Mouse (Mus musculus) heart, postnatal 0 days (tissue): ENCODE results near the gene Msx1. TPM values are rescaled to one million over a fixed set of nuclear protein-coding genes. Genes with fewer than 3 reads are reported as not detected.

Experiments used
- ATAC-seq: fragments of 200-750 bp; cut with Nextera tagmentation; 2 replicates; pipeline ENCODE4 v1.8.0; 2017; ENCODE audit warnings: low read depth, moderate number of reproducible peaks, moderate library complexity; ENCODE audit not compliant: insufficient read depth
- DNase-seq: peaks from one replicate; pipeline ENCODE4 v3.0.0-alpha.2; 2016; ENCODE audit warnings: low spot score
- H3K27ac ChIP-seq: fragments of 300-500 bp; sonication (generic); 2 replicates; pipeline ENCODE4 v1.5.1; 2014; ENCODE audit warnings: low read depth, mild to moderate bottlenecking
- H3K27me3 ChIP-seq: fragments of 300-500 bp; sonication (generic); 2 replicates; pipeline ENCODE4 v1.6.1; 2014; ENCODE audit warnings: low read length, mixed read lengths; ENCODE audit not compliant: control insufficient read depth, insufficient read depth
- H3K36me3 ChIP-seq: fragments of 300-500 bp; sonication (generic); replicated peaks from 2 replicates; pipeline ENCODE4 v1.6.1; 2014; ENCODE audit warnings: low read length, mixed read lengths; ENCODE audit not compliant: control insufficient read depth, insufficient read depth
- H3K4me1 ChIP-seq: fragments of 300-500 bp; sonication (generic); 2 replicates; pipeline ENCODE4 v1.6.1; 2014; ENCODE audit warnings: antibody characterized with exemption; ENCODE audit not compliant: control insufficient read depth, insufficient read depth
- H3K4me2 ChIP-seq: fragments of 300-500 bp; sonication (generic); 2 replicates; pipeline ENCODE4 v1.6.1; 2014; ENCODE audit warnings: low read depth, mild to moderate bottlenecking, low read length, moderate library complexity
- H3K4me3 ChIP-seq: fragments of 300-500 bp; sonication (generic); 2 replicates; pipeline ENCODE4 v1.5.1; 2014; ENCODE audit warnings: low read depth, low read length
- H3K9ac ChIP-seq: fragments of 300-500 bp; sonication (generic); replicated peaks from 2 replicates; pipeline ENCODE4 v1.6.1; 2014; ENCODE audit warnings: low read depth, low read length, mixed read lengths
- H3K9me3 ChIP-seq: fragments of 300-500 bp; sonication (generic); replicated peaks from 2 replicates; pipeline ENCODE4 v1.6.1; 2016; ENCODE audit warnings: low read length; ENCODE audit not compliant: control insufficient read depth
- CTCF ChIP-seq: IDR thresholded peaks from 2 replicates; pipeline ENCODE4 v1.5.1; 2016; ENCODE audit warnings: antibody characterized with exemption, control low read depth, low read depth
- EP300 ChIP-seq: IDR thresholded peaks from 2 replicates; pipeline ENCODE4 v1.6.1; 2016; ENCODE audit warnings: antibody characterized with exemption, low read depth
- WGBS: fragments of 180-500 bp; shearing (Covaris S2); extraction: QIAGEN DNeasy Blood & Tissue Kit; methylation state at CpG from one replicate; pipeline ENCODE4 v1.1.7; 2014; 5-methylcytosine and 5-hydroxymethylcytosine counted together
- polyA plus RNA-seq: library from polyadenylated mRNA; unstranded; fragments of >200 nt; fragmentation: Nextera tagmentation; extraction: Ambion mirVana; gene quantifications from 2 replicates; pipeline ENCODE4 v1.2.1, GENCODE M21; 2015
- total RNA-seq: library from RNA; depleted of rRNA; stranded (reverse); fragments of >200 nt; gene quantifications from 2 replicates; pipeline ENCODE4 v1.2.3, GENCODE M21; 2014; ENCODE audit warnings: low replicate concordance; rRNA removed

Msx1 gene
- total and polyA plus RNA-seq, 2 experiments from 2014 or later, result 4.6 to 15.4 TPM

GRCm38 (mm10) chr5:37784847-37785391 is 39.5 kb downstream of the Msx1 start:
- Histone ChIP-seq H3K4me1 (no peaks in the 10 kb centered on the region), H3K27ac (no peak overlapping the region), H3K36me3 (no peaks in the 10 kb centered on the region), H3K9ac (no peak overlapping the region), H3K27me3 (no peaks in the 10 kb centered on the region), H3K4me2 (no peak overlapping the region), H3K9me3 (no peaks in the 10 kb centered on the region), H3K4me3 (no peak overlapping the region)
- no peak for DNase-seq
- no peak for TF ChIP-seq CTCF
- no peak for TF ChIP-seq EP300
- 66% methylated on average over 9 of the region's 9 CpGs for WGBS
- ATAC-seq, result no peak

- no peaks in the 10 kb centered on the region for H3K27me3 ChIP-seq
Observed at GRCm38 (mm10) chr5:37783306-37783705, 41.1 kb downstream of the Msx1 start.

GRCm38 (mm10) chr5:37775681-37776080 is 48.7 kb downstream of the Msx1 start:
- DNase-seq (no peak), ATAC-seq (no peak)
- Histone ChIP-seq H3K9ac (no peak overlapping the region), H3K4me2 (no peak overlapping the region), H3K36me3 (no peaks in the 10 kb centered on the region), H3K9me3 (no peaks in the 10 kb centered on the region), H3K4me3 (no peak overlapping the region), H3K4me1 (no peaks in the 10 kb centered on the region), H3K27ac (no peak overlapping the region), H3K27me3 (no peaks in the 10 kb centered on the region)
- TF ChIP-seq EP300 (no peak), CTCF (no peak)
- WGBS, result 38% methylated on average over 5 of the region's 5 CpGs

More at GRCm38 (mm10) chr5:37783306-37783705, 41.1 kb downstream of the Msx1 start:
- no peak for TF ChIP-seq CTCF
- no peak for TF ChIP-seq EP300
- DNase-seq (no peak), ATAC-seq (no peak)
- H3K36me3 ChIP-seq, result no peaks in the 10 kb centered on the region
- H3K9me3 ChIP-seq, result no peaks in the 10 kb centered on the region
- H3K27ac ChIP-seq, result no peak overlapping the region
- no peaks in the 10 kb centered on the region for H3K4me1 ChIP-seq
- 62% methylated on average over 8 of the region's 8 CpGs for WGBS
- no peak overlapping the region for H3K9ac ChIP-seq
- no peak overlapping the region for H3K4me3 ChIP-seq
- H3K4me2 ChIP-seq, result no peak overlapping the region

DNA sequence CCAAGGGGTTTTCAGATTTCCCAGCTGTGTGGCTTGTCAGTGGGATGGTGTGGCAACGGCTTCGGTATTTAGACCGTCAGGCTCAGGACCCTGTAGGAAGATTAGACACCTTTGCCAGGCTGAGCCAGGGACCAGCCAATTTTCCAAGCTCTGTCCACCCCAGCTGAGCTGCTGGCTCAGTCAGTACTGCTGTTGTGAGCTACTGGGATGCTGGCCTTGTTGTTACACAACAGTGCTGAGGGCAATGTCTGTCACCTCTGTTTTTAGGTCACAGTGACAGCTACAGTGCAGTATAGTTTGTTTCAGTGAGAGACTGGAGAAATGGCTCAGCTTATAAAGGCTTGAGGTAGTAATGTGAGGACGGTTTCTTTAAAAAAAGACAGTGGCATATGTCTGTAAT is 50.4 kb downstream of the Msx1 start:
- no peak for TF ChIP-seq CTCF
- TF ChIP-seq EP300, result no peak
- DNase-seq (no peak), ATAC-seq (no peak)
- no peaks in the 10 kb centered on the region for H3K4me1 ChIP-seq
- no peak overlapping the region for H3K4me2 ChIP-seq
- H3K9me3 ChIP-seq, result no peaks in the 10 kb centered on the region
- H3K4me3 ChIP-seq, result no peak overlapping the region
- H3K27ac ChIP-seq, result no peak overlapping the region
- H3K36me3 ChIP-seq, result no peaks in the 10 kb centered on the region
- no peaks in the 10 kb centered on the region for H3K27me3 ChIP-seq
- 58% methylated on average over 4 of the region's 4 CpGs for WGBS
- H3K9ac ChIP-seq, result no peak overlapping the region

DNA sequence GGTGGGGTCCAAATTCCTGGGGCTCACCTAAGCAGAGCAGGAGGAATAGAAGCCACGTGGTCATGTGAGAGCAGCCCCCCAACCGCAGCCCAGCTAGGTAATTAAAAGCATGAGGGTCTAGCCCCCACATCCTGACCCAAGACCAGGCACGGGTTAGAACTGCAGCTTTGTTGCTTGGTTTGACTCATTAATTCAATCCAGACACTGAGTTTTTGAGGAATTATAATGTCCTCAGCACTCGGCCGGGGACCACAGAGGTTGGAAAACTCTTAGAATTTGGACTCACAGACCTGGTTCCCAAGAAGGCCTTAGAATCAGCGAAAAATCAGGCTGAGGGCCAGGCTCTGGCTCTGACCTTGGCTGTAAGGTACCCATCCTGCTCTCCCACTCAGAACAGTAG is 53.5 kb downstream of the Msx1 start:
- DNase-seq (no peak), ATAC-seq (no peak)
- no peaks in the 10 kb centered on the region for H3K36me3 ChIP-seq
- H3K9me3 ChIP-seq, result no peaks in the 10 kb centered on the region
- H3K27me3 ChIP-seq, result no peaks in the 10 kb centered on the region
- H3K4me2 ChIP-seq, result no peak overlapping the region
- no peak overlapping the region for H3K9ac ChIP-seq
- no peaks in the 10 kb centered on the region for H3K4me1 ChIP-seq
- no peak overlapping the region for H3K4me3 ChIP-seq
- WGBS, result 78% methylated on average over 6 of the region's 6 CpGs
- no peak for TF ChIP-seq CTCF
- TF ChIP-seq EP300, result no peak
- no peak overlapping the region for H3K27ac ChIP-seq

Other genes with a start within 250 kb of the Msx1 start
- 0.08 and 0.27 TPM in 2 replicates for gene Stk32b, start 107.4 kb downstream of the Msx1 start, total RNA-seq
- 0.36 and 0.44 TPM in 2 replicates for gene Stk32b, start 107.4 kb downstream of the Msx1 start, polyA plus RNA-seq
- 19.6 and 31.8 TPM in 2 replicates for gene Cytl1, start 89.1 kb downstream of the Msx1 start, total RNA-seq
- 15.9 and 17.4 TPM in 2 replicates for gene Cytl1, start 89.1 kb downstream of the Msx1 start, polyA plus RNA-seq
- gene Stx18, start 214.2 kb upstream of the Msx1 start, total RNA-seq, result 15.7 and 17.5 TPM in 2 replicates
- gene Stx18, start 214.2 kb upstream of the Msx1 start, polyA plus RNA-seq, result 25.6 and 25.8 TPM in 2 replicates